Mouse (Mus musculus) spleen, postnatal 36 days (tissue): ENCODE data around the gene Atf4.
A peak's percentile ranks its signal among the peaks of the same experiment; 100 is the strongest.

Experiments used
- DNase-seq, 2 experiments: peaks; one replicate each; pipeline ENCODE4 v3.0.0; 2022; ENCODE audit warnings: low spot score in 2 of 2, mixed read lengths in 1 of 2

Gene Atf4

GRCm38 (mm10) chr15:80280646-80281045, 25.7 kb downstream of the Atf4 start:
- DNase-seq: no peak

- DNase-seq: no peak
Measured at GRCm38 (mm10) chr15:80286851-80287415, 31.9 kb downstream of the Atf4 start, which contains the start of gene Cacna1i. Gene Cacna1i (plus strand): TSS chr15:80287238.

DNA sequence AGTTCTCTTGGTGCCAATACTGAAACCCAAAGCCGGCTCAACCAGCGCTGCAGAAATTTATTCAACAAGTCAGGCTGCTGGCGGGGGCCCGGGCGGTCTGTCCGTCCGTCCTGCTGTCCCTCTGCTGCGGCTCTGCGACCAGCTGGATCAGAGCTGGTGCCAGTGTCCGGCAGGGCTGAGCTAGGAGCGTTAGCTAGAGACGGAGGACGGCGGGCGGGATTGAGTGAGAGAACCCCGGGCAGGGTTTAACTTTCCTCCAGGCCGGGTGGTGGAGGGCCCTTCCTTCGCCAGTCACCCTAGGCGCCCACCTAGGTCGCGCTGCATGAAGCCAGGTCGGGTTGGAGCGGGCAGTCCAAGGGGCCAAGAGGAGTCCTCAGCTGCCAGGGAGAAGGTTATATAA, 33.1 kb downstream of the Atf4 start:
- DNase-seq: no peak

DNA sequence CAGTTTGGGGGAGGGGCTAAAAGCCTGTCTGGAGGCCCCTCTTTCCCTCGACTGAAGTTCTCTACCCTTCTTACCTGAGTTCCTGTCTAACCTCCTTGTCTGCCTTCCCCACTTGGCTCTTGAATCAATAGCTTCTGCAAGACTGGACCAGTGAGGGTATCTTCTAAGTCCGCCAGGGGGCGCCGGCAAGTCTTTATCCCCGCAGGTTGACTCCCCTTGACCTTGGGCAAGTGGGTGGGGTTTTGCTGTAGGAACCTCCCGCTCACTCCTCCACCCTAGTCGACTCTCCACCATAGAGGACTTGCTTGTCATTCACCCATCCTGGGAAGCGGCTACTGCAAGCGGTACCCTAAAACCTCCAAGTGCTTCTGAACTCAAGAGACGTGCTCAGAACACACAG, 34.5 kb downstream of the Atf4 start:
- DNase-seq: peak; percentile 77 to 81

DNA sequence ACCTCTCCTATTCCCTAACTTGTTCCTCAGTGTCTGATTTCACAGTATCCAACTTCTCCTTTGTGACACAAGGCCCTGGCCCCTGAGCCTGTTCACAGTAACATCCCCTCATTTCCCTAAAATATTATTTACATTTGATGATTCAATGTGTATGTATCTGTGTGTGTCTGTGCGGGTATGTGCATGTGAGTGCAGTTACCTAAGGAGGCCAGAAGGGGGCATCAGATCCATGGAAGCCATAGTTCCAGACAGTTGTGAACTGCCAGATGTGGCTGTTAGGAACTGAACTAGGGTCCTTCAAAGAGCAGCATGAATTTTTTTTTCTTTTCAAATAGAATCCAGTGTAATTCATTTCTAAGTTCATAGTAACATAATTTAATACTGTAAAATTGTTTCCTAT, 42.2 kb downstream of the Atf4 start:
- no peak for DNase-seq

DNA sequence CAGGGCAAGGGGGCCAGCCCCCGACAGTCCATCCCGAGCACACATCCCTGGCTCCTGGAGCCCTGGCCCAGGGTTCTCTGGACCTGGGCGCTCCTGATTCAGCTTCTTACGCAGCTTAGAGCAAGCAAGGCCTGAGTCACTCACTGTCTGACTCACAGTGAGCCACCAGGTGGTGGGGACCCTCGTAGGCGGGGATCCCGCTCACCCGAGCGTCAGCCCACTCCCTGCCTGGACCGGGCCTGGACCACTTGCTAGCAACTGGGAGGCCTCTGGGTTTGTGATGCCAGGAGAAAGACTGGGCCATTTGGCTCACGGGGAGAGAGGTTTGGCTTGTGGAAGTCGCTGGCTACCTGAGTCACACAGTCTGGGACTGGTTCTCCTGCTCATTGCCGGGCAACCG, 48.8 kb downstream of the Atf4 start:
- DNase-seq: no peak

DNA sequence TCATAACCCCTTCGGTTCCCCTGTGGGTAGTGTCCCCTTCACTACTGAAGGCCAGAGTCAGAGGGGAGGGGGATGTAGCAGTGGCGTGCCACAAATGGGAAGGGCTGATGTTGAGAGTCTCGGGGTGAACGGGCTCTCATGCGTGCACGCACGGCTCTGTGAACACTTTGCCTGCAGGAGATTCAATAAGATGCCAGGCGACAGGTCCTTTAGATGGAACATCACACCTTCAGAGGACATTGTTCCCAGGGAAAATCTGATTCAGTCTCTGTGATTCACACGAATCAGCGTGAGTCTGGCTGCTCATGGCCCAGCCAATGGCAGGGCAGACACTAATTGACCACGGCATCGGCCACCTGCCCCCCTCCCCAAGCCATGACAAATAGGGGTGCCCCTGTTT, 49.2 kb downstream of the Atf4 start:
- no peak for DNase-seq

DNA sequence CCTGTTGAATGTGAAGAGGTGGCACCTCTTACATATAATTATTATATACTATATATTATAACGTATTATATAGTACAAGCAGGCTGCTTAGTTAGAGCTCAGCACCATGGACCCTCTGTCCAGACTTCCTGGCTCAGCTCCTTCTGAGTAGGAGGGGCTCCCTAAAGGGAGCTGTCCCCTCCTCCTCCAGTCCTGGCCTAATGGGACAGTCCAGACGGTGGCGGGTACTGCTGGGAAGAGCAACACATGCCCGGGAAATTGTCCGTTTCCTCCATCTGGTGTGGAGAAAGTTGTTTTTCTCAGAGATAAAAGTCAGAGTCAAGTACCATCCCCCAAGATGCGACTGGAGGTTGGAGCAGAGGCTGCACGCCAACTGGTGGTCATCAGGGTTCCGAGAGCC, 51.2 kb downstream of the Atf4 start:
- DNase-seq: no peak
